Mouse (Mus musculus): Measurements from ENCODE around the gene Klf3. TPM values are rescaled to one million over a fixed set of nuclear protein-coding genes. Genes with fewer than 3 reads are reported as not detected.

The Klf3 gene
- polyA plus RNA-seq, 1 experiment from 2014 or later = 63.7 TPM

GRCm38 (mm10) chr5:64835295-64835694, 32.1 kb downstream of the Klf3 start:
- 77% methylated on average over 4 of the region's 4 CpGs for WGBS
- Histone ChIP-seq H3K9ac (ENCODE audit: low read length) (no peak overlapping the region), H3K27ac (ENCODE audit: low read length) (no peak overlapping the region), H3K9me3 (replicated peaks; ENCODE audit: control insufficient read depth, low read length) (peaks cover 5% of the 10 kb centered on the region; the same call in 1 of the 2 replicates), H3K4me2 (ENCODE audit: low read depth, low read length) (no peak overlapping the region), H3K4me3 (replicated peaks; ENCODE audit: low read length) (no peak overlapping the region), H3K27me3 (ENCODE audit: control insufficient read depth, insufficient read depth, low read length) (no peaks in the 10 kb centered on the region), H3K36me3 (ENCODE audit: control insufficient read depth, insufficient read depth, low read length) (peaks cover 18% of the 10 kb centered on the region), H3K4me1 (ENCODE audit: control insufficient read depth, insufficient read depth, low read length) (peaks cover 16% of the 10 kb centered on the region)
- ATAC-seq (ENCODE audit: insufficient read depth, low FRiP score) = no peak

- H3K4me2 ChIP-seq (ENCODE audit: low read depth, low read length) = no peak overlapping the region
- H3K27ac ChIP-seq (ENCODE audit: low read length) = peak overlapping the region; percentile 76
- H3K9ac ChIP-seq (ENCODE audit: low read length) = no peak overlapping the region
- H3K4me1 ChIP-seq (ENCODE audit: control insufficient read depth, insufficient read depth, low read length) = peaks cover 18% of the 10 kb centered on the region
- no peaks in the 10 kb centered on the region for H3K36me3 ChIP-seq (ENCODE audit: control insufficient read depth, insufficient read depth, low read length)
- peak; percentile 85 for ATAC-seq (ENCODE audit: insufficient read depth, low FRiP score)
- WGBS = 41% methylated on average over 6 of the region's 6 CpGs
- H3K27me3 ChIP-seq (ENCODE audit: control insufficient read depth, insufficient read depth, low read length) = no peaks in the 10 kb centered on the region
- no peak overlapping the region for H3K4me3 ChIP-seq (replicated peaks; ENCODE audit: low read length)
- H3K9me3 ChIP-seq (replicated peaks; ENCODE audit: control insufficient read depth, low read length) = peaks cover 7% of the 10 kb centered on the region
Measured at GRCm38 (mm10) chr5:64839016-64839599, 35.9 kb downstream of the Klf3 start.

GRCm38 (mm10) chr5:64840087-64840486, 36.9 kb downstream of the Klf3 start:
- peaks cover 7% of the 10 kb centered on the region for H3K9me3 ChIP-seq (replicated peaks; ENCODE audit: control insufficient read depth, low read length)
- 15% methylated on average over 1 of the region's 1 CpGs for WGBS
- no peak overlapping the region for H3K9ac ChIP-seq (ENCODE audit: low read length)
- H3K4me2 ChIP-seq (ENCODE audit: low read depth, low read length) = no peak overlapping the region
- peak overlapping the region; percentile 76 for H3K27ac ChIP-seq (ENCODE audit: low read length)
- H3K4me3 ChIP-seq (replicated peaks; ENCODE audit: low read length) = no peak overlapping the region
- H3K4me1 ChIP-seq (ENCODE audit: control insufficient read depth, insufficient read depth, low read length) = peaks cover 18% of the 10 kb centered on the region
- no peaks in the 10 kb centered on the region for H3K36me3 ChIP-seq (ENCODE audit: control insufficient read depth, insufficient read depth, low read length)
- H3K27me3 ChIP-seq (ENCODE audit: control insufficient read depth, insufficient read depth, low read length) = no peaks in the 10 kb centered on the region
- peak; percentile 45; the same call in 1 of the 2 replicates for ATAC-seq (ENCODE audit: insufficient read depth, low FRiP score)

- Histone ChIP-seq H3K4me2 (ENCODE audit: low read depth, low read length) (no peak overlapping the region), H3K4me1 (ENCODE audit: control insufficient read depth, insufficient read depth, low read length) (peaks cover 9% of the 10 kb centered on the region), H3K9ac (ENCODE audit: low read length) (no peak overlapping the region), H3K27me3 (ENCODE audit: control insufficient read depth, insufficient read depth, low read length) (no peaks in the 10 kb centered on the region), H3K4me3 (replicated peaks; ENCODE audit: low read length) (no peak overlapping the region), H3K36me3 (ENCODE audit: control insufficient read depth, insufficient read depth, low read length) (no peaks in the 10 kb centered on the region), H3K9me3 (replicated peaks; ENCODE audit: control insufficient read depth, low read length) (peaks cover 7% of the 10 kb centered on the region), H3K27ac (ENCODE audit: low read length) (no peak overlapping the region)
- WGBS = 81% methylated on average over 3 of the region's 3 CpGs
- ATAC-seq (ENCODE audit: insufficient read depth, low FRiP score) = no peak
Measured at GRCm38 (mm10) chr5:64844622-64845021, 41.4 kb downstream of the Klf3 start.

GRCm38 (mm10) chr5:64847305-64847704, 44.1 kb downstream of the Klf3 start:
- H3K27ac ChIP-seq (ENCODE audit: low read length) = no peak overlapping the region
- no peaks in the 10 kb centered on the region for H3K4me1 ChIP-seq (ENCODE audit: control insufficient read depth, insufficient read depth, low read length)
- 70% methylated on average over 2 of the region's 2 CpGs for WGBS
- no peaks in the 10 kb centered on the region for H3K27me3 ChIP-seq (ENCODE audit: control insufficient read depth, insufficient read depth, low read length)
- no peak overlapping the region for H3K4me3 ChIP-seq (replicated peaks; ENCODE audit: low read length)
- no peaks in the 10 kb centered on the region for H3K36me3 ChIP-seq (ENCODE audit: control insufficient read depth, insufficient read depth, low read length)
- peaks cover 7% of the 10 kb centered on the region for H3K9me3 ChIP-seq (replicated peaks; ENCODE audit: control insufficient read depth, low read length)
- H3K9ac ChIP-seq (ENCODE audit: low read length) = no peak overlapping the region
- H3K4me2 ChIP-seq (ENCODE audit: low read depth, low read length) = no peak overlapping the region
- ATAC-seq (ENCODE audit: insufficient read depth, low FRiP score) = no peak

GRCm38 (mm10) chr5:64849892-64850291, 46.7 kb downstream of the Klf3 start:
- H3K9ac ChIP-seq (ENCODE audit: low read length) = no peak overlapping the region; the same call in 1 of the 2 replicates
- peaks cover 11% of the 10 kb centered on the region for H3K4me1 ChIP-seq (ENCODE audit: control insufficient read depth, insufficient read depth, low read length)
- H3K4me2 ChIP-seq (ENCODE audit: low read depth, low read length) = 0 out of 2 replicates have a peak overlapping the region, but pooled peaks have one; percentile 1
- ATAC-seq (ENCODE audit: insufficient read depth, low FRiP score) = peak; percentile 52; the same call in 1 of the 2 replicates
- no peaks in the 10 kb centered on the region for H3K36me3 ChIP-seq (ENCODE audit: control insufficient read depth, insufficient read depth, low read length)
- no peaks in the 10 kb centered on the region for H3K27me3 ChIP-seq (ENCODE audit: control insufficient read depth, insufficient read depth, low read length)
- no peak overlapping the region; the same call in 1 of the 2 replicates for H3K27ac ChIP-seq (ENCODE audit: low read length)
- H3K4me3 ChIP-seq (replicated peaks; ENCODE audit: low read length) = no peak overlapping the region
- 39% methylated on average over 7 of the region's 7 CpGs for WGBS
- H3K9me3 ChIP-seq (replicated peaks; ENCODE audit: control insufficient read depth, low read length) = peaks cover 2% of the 10 kb centered on the region; the same call in 1 of the 2 replicates

- ATAC-seq (ENCODE audit: insufficient read depth, low FRiP score) = peak; percentile 63; the same call in 1 of the 2 replicates
- peaks cover 11% of the 10 kb centered on the region for H3K4me1 ChIP-seq (ENCODE audit: control insufficient read depth, insufficient read depth, low read length)
- no peak overlapping the region for H3K4me2 ChIP-seq (ENCODE audit: low read depth, low read length)
Measured at GRCm38 (mm10) chr5:64852656-64853398, 49.6 kb downstream of the Klf3 start.

GRCm38 (mm10) chr5:64853421-64853820, 50.2 kb downstream of the Klf3 start:
- H3K27ac ChIP-seq (ENCODE audit: low read length) = peak overlapping the region; percentile 88
- H3K4me3 ChIP-seq (replicated peaks; ENCODE audit: low read length) = no peak overlapping the region
- no peak overlapping the region for H3K4me2 ChIP-seq (ENCODE audit: low read depth, low read length)
- H3K9ac ChIP-seq (ENCODE audit: low read length) = no peak overlapping the region
- H3K9me3 ChIP-seq (replicated peaks; ENCODE audit: control insufficient read depth, low read length) = peaks cover 6% of the 10 kb centered on the region; the same call in 1 of the 2 replicates
- peaks cover 11% of the 10 kb centered on the region for H3K4me1 ChIP-seq (ENCODE audit: control insufficient read depth, insufficient read depth, low read length)
- H3K36me3 ChIP-seq (ENCODE audit: control insufficient read depth, insufficient read depth, low read length) = no peaks in the 10 kb centered on the region
- no peaks in the 10 kb centered on the region for H3K27me3 ChIP-seq (ENCODE audit: control insufficient read depth, insufficient read depth, low read length)
- ATAC-seq (ENCODE audit: insufficient read depth, low FRiP score) = 0 out of 2 replicates have a peak, but pooled peaks have one; percentile 5
- WGBS = 57% methylated on average over 5 of the region's 5 CpGs

More at GRCm38 (mm10) chr5:64852656-64853398, 49.6 kb downstream of the Klf3 start:
- Histone ChIP-seq H3K9me3 (replicated peaks; ENCODE audit: control insufficient read depth, low read length) (peaks cover 6% of the 10 kb centered on the region; the same call in 1 of the 2 replicates), H3K27ac (ENCODE audit: low read length) (peak overlapping the region; percentile 88), H3K36me3 (ENCODE audit: control insufficient read depth, insufficient read depth, low read length) (no peaks in the 10 kb centered on the region), H3K27me3 (ENCODE audit: control insufficient read depth, insufficient read depth, low read length) (no peaks in the 10 kb centered on the region), H3K9ac (ENCODE audit: low read length) (no peak overlapping the region; the same call in 1 of the 2 replicates), H3K4me3 (replicated peaks; ENCODE audit: low read length) (no peak overlapping the region)
- 17% methylated on average over 5 of the region's 5 CpGs for WGBS

- H3K4me1 ChIP-seq (ENCODE audit: control insufficient read depth, insufficient read depth, low read length) = peaks cover 13% of the 10 kb centered on the region
- no peaks in the 10 kb centered on the region for H3K27me3 ChIP-seq (ENCODE audit: control insufficient read depth, insufficient read depth, low read length)
- H3K36me3 ChIP-seq (ENCODE audit: control insufficient read depth, insufficient read depth, low read length) = no peaks in the 10 kb centered on the region
- H3K9me3 ChIP-seq (replicated peaks; ENCODE audit: control insufficient read depth, low read length) = 0 out of 2 replicates have a peak, but pooled peaks cover 6% of the 10 kb centered on the region
- H3K4me3 ChIP-seq (replicated peaks; ENCODE audit: low read length) = no peak overlapping the region
- no peak overlapping the region for H3K9ac ChIP-seq (ENCODE audit: low read length)
- H3K27ac ChIP-seq (ENCODE audit: low read length) = no peak overlapping the region
- no peak for ATAC-seq (ENCODE audit: insufficient read depth, low FRiP score)
- no peak overlapping the region for H3K4me2 ChIP-seq (ENCODE audit: low read depth, low read length)
Measured at GRCm38 (mm10) chr5:64855199-64855598, 52.0 kb downstream of the Klf3 start.
